ENCODE assay signal across 13 mouse cellular contexts in genomic region chr4:151520103-151520502, GRCm38 (mm10).
DNase-seq lines count a peak whose midpoint lies in the region; ATAC-seq lines count a peak whose summit lies in the region.
"Had no signal": no experiment of that assay in that cellular context is flagged by ENCODE, and none has a peak within 500 bp of the region (broad histone marks: within the 10 kb centered on the region; RNA-seq: fewer than 3 reads in every experiment).

No protein-coding gene starts in this region.

- H3K36me3 ChIP-seq in midbrain, embryonic 13.5 days, result no peaks in the 10 kb centered on the region
- H3K36me3 ChIP-seq in midbrain, embryonic 11.5 days (ENCODE audit: control insufficient read depth, insufficient read depth, low read length), result no peaks in the 10 kb centered on the region
- no peaks in the 10 kb centered on the region for H3K36me3 ChIP-seq in heart, embryonic 10.5 days
- H3K36me3 ChIP-seq in forebrain, embryonic 10.5 days (replicated peaks), result no peaks in the 10 kb centered on the region
- H3K36me3 ChIP-seq: embryonic facial prominence, embryonic 13.5 days; intestine, embryonic 15.5 days; liver, embryonic 15.5 days; midbrain, embryonic 12.5 days had no signal

- DNase-seq in cerebellum, postnatal 4 days (ENCODE audit: low spot score in 2 of 2), result no peak
- DNase-seq in midbrain, embryonic 11.5 days (ENCODE audit: low spot score, missing footprints), result no peak
- no peak for DNase-seq in heart, embryonic 10.5 days (ENCODE audit: low spot score)
- DNase-seq in skeletal muscle tissue, adult 2 months (ENCODE audit: low read depth, low spot score), result peak; percentile 59
- no peak for DNase-seq in forebrain, embryonic 10.5 days (ENCODE audit: extremely low spot score, low spot score)
- no peak for DNase-seq in ovary, postnatal 36 days (ENCODE audit: low spot score)
- DNase-seq: layer of hippocampus, adult 9-11 months had no signal

- WGBS in midbrain, embryonic 13.5 days, result 29% methylated on average over 8 of the region's 8 CpGs
- 21% methylated on average over 8 of the region's 8 CpGs for WGBS in midbrain, embryonic 11.5 days
- WGBS in heart, embryonic 10.5 days, result 5% methylated on average over 8 of the region's 8 CpGs
- 26% methylated on average over 8 of the region's 8 CpGs for WGBS in forebrain, embryonic 10.5 days

- H3K9ac ChIP-seq in midbrain, embryonic 13.5 days (replicated peaks), result peak overlapping the region; percentile 32; the same call in 1 of the 2 replicates
- H3K9ac ChIP-seq in midbrain, embryonic 11.5 days (ENCODE audit: low read length), result no peak overlapping the region
- H3K9ac ChIP-seq: embryonic facial prominence, embryonic 13.5 days; intestine, embryonic 15.5 days; liver, embryonic 15.5 days; midbrain, embryonic 12.5 days had no signal

- H3K27ac ChIP-seq in midbrain, embryonic 13.5 days, result no peak overlapping the region
- no peak overlapping the region for H3K27ac ChIP-seq in midbrain, embryonic 11.5 days (ENCODE audit: low read depth, low read length)
- peak overlapping the region; percentile 13 for H3K27ac ChIP-seq in heart, embryonic 10.5 days
- no peak overlapping the region for H3K27ac ChIP-seq in forebrain, embryonic 10.5 days
- H3K27ac ChIP-seq: embryonic facial prominence, embryonic 13.5 days; intestine, embryonic 15.5 days; liver, embryonic 15.5 days; midbrain, embryonic 12.5 days had no signal

- H3K27me3 ChIP-seq in midbrain, embryonic 13.5 days, result no peaks in the 10 kb centered on the region
- no peaks in the 10 kb centered on the region for H3K27me3 ChIP-seq in midbrain, embryonic 11.5 days (ENCODE audit: control insufficient read depth, insufficient read depth, low read length)
- H3K27me3 ChIP-seq in heart, embryonic 10.5 days (ENCODE audit: insufficient read depth, poor library complexity, severe bottlenecking), result no peaks in the 10 kb centered on the region
- no peaks in the 10 kb centered on the region for H3K27me3 ChIP-seq in forebrain, embryonic 10.5 days (ENCODE audit: poor library complexity, severe bottlenecking)
- H3K27me3 ChIP-seq: embryonic facial prominence, embryonic 13.5 days; intestine, embryonic 15.5 days; liver, embryonic 15.5 days; midbrain, embryonic 12.5 days had no signal

- H3K4me3 ChIP-seq in midbrain, embryonic 13.5 days (replicated peaks), result no peak overlapping the region
- no peak overlapping the region for H3K4me3 ChIP-seq in midbrain, embryonic 11.5 days (ENCODE audit: low read depth, low read length)
- H3K4me3 ChIP-seq in heart, embryonic 10.5 days, result peak overlapping the region; percentile 22; the same call in 1 of the 2 replicates
- no peak overlapping the region for H3K4me3 ChIP-seq in forebrain, embryonic 10.5 days
- H3K4me3 ChIP-seq: embryonic facial prominence, embryonic 13.5 days; intestine, embryonic 15.5 days; liver, embryonic 15.5 days; midbrain, embryonic 12.5 days had no signal

- H3K9me3 ChIP-seq in midbrain, embryonic 13.5 days, result no peaks in the 10 kb centered on the region
- H3K9me3 ChIP-seq in midbrain, embryonic 11.5 days (ENCODE audit: control insufficient read depth, low read length), result no peaks in the 10 kb centered on the region
- no peaks in the 10 kb centered on the region for H3K9me3 ChIP-seq in heart, embryonic 10.5 days
- H3K9me3 ChIP-seq in forebrain, embryonic 10.5 days, result no peaks in the 10 kb centered on the region
- H3K9me3 ChIP-seq: embryonic facial prominence, embryonic 13.5 days; intestine, embryonic 15.5 days; liver, embryonic 15.5 days; midbrain, embryonic 12.5 days had no signal

- peak; percentile 88 for ATAC-seq in cerebellum, adult (ENCODE audit: insufficient number of reproducible peaks, low FRiP score, low TSS enrichment)
- no peak for ATAC-seq in midbrain, embryonic 13.5 days
- no peak for ATAC-seq in midbrain, embryonic 11.5 days (ENCODE audit: low FRiP score)
- ATAC-seq: intestine, embryonic 15.5 days had no signal

- no peak overlapping the region for H3K4me2 ChIP-seq in midbrain, embryonic 13.5 days (replicated peaks)
- no peak overlapping the region for H3K4me2 ChIP-seq in midbrain, embryonic 11.5 days
- H3K4me2 ChIP-seq: embryonic facial prominence, embryonic 13.5 days; intestine, embryonic 15.5 days; liver, embryonic 15.5 days; midbrain, embryonic 12.5 days had no signal

- H3K4me1 ChIP-seq in midbrain, embryonic 13.5 days (replicated peaks), result peaks cover 26% of the 10 kb centered on the region
- H3K4me1 ChIP-seq in midbrain, embryonic 11.5 days (ENCODE audit: control insufficient read depth, insufficient read depth, low read length), result peaks cover 6% of the 10 kb centered on the region
- H3K4me1 ChIP-seq in heart, embryonic 10.5 days, result peaks cover 36% of the 10 kb centered on the region
- peaks cover 21% of the 10 kb centered on the region for H3K4me1 ChIP-seq in forebrain, embryonic 10.5 days
- H3K4me1 ChIP-seq: liver, embryonic 15.5 days had no signal
